Mouse (Mus musculus) embryo, embryonic 10.5 days (tissue): ENCODE measurements around the gene Usp36.

Experiments
- DNase-seq: peaks from one replicate; pipeline ENCODE4 v3.0.0-alpha.2; 2015; ENCODE audit warnings: low spot score

Gene Usp36

DNA sequence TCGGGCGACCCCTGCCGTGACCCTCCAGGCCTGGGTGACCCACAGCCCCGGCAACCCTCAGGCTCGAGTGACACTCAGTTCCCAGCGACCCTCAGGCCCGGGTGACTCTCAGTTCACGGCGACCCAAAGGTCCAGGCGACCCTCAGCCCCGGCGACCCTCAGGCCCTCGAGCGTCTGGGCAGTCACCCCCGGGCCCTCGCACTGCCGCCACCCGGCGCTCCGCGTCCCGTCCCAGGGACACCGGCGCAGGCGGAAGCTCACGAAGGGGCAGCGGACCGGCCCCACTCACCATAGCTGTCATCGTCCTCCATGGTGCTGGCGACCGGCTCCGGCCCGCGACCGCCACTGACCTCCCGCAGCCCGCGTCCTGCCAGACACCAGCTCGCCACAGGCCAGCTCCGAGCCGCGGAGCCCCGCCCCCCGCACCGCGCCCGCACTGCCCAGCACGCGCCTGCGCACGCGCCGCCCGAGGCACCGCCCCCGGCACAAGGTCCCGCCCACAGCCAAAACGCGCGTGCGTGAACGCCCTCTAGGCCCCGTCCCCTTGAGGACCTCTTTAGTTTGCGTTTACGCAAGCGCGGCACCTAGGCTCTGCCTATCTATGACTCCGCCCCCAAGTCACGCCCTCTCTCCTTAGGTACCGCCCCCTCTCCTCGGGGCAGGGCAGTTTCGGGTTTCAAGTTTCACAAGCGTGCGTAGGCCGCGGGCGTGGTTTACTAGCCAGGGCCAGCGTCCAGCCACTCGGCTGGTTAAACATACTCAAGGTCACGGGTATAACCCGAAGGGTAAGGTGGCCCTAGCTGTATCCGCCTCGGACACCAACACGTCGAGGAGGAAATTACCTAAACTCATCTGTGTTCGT lies 41.7 kb downstream of the Usp36 start, which contains the start of gene Cyth1:
TSS of gene Cyth1 (minus strand) at position 443 of the 862 bp plus-strand sequence.
- peak; percentile 100 for DNase-seq

GRCm38 (mm10) chr11:118247359-118248095 lies 42.5 kb downstream of the Usp36 start:
- peak; percentile 58 for DNase-seq

GRCm38 (mm10) chr11:118246724-118247123 lies 43.3 kb downstream of the Usp36 start:
- no peak for DNase-seq

DNA sequence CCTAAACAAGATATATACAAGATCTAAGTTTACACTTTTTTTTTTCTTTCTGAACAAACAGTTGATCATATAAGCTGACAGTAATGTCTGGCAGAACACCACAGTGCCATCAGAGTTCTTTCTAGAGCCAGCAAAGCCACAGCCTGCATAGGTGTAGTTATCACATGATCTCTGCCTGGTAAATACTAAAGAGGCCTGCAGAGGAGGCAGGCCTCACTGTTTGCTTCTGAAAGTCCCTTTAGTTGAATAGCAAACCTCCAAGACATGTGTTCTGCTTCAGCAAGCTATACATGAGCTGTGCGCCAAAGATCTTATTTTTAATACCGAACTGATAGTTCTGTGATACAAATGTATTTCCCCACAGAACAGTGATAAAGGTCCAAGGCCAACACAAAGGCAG lies 44.9 kb downstream of the Usp36 start:
- no peak for DNase-seq

DNA sequence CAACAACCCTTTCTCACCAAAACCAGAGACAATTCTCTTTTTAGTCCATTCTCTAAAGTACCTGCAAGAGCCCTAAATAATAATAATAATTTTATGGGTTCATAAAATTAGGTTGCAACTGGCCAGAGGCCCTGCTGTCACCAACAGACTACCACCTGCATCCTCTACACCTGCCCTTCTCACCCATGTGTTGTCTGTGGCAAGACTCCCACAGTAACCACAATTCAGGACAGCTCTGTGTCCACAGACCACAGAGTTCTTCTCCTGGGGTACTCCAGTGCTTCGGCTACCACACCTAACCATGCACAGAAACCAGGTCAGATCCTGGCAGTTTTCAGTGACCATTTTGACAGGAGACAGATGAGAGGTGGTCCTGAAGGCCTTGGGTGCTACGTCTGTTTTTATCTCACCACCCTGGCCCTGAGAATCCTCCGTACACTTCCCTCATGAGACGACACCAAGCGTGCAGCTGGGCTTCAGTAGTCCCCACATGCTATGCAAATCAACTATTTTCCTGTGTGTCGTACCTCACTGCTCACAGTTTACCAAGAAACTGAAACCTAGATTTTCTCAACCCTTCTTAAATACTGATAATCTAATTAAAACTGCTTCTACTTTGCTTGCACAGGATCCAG lies 46.3 kb downstream of the Usp36 start:
- no peak for DNase-seq

DNA sequence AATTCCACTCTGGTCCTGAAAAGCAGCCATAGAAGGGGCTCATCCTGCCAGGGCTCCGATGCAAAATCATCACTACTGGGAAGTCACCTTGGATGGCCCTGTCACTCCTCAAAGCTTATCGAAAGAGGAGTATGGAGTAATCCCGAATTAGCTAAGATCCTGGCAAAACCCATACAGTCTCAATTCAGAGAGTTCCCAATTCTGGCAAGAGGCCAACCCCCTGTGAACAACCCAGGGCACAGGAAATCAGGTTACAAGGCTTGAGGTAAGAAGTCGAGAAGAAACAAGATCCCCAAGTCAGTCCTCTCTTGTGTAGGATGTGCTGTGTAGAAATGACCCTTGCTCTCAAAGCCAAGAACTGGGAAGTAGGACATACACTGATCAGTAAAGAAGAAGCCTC lies 47.5 kb downstream of the Usp36 start:
- DNase-seq: no peak

GRCm38 (mm10) chr11:118240388-118240787 lies 49.7 kb downstream of the Usp36 start:
- DNase-seq: no peak

GRCm38 (mm10) chr11:118239281-118240198 lies 50.5 kb downstream of the Usp36 start:
- peak; percentile 71 for DNase-seq

GRCm38 (mm10) chr11:118236520-118237190 lies 53.4 kb downstream of the Usp36 start:
- peak; percentile 40 for DNase-seq

DNA sequence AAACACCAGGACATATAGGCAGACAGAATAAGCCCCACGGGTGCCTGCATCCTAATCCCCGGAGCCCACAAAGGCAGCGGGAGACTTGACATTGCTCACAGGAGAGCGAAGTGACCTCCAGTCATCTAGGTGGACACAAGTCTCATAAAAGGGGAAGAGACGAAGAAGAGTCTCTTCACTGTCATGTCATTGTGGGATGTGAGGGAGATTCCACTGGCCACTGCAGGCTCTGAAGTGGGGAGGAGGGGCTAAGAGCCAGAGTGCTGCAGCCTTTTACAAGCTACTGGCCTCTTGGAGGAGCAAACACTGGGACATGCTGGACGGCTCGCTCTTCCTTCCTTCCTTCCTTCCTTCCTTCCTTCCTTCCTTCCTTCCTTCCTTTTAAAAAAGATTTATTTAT lies 55.1 kb downstream of the Usp36 start:
- no peak for DNase-seq

DNA sequence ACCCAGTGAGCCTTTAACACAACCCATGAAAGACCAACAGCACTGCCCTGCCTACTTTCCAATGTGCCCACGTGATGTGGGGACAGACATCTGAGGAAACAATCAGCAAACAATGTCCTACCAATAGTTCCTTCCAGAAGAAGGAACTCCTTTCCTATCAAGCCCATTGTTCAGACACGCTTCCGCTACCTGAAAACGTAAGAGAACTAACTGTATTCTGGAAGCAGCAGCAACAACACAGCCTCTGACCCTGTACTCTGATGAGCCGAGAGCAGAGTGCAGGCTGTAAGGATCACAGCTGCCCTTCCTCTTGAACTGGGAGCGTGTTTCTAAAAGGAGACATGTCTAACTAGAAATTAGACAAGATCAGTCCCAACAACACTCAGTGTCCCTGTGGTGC lies 55.5 kb downstream of the Usp36 start:
- DNase-seq: no peak

DNA sequence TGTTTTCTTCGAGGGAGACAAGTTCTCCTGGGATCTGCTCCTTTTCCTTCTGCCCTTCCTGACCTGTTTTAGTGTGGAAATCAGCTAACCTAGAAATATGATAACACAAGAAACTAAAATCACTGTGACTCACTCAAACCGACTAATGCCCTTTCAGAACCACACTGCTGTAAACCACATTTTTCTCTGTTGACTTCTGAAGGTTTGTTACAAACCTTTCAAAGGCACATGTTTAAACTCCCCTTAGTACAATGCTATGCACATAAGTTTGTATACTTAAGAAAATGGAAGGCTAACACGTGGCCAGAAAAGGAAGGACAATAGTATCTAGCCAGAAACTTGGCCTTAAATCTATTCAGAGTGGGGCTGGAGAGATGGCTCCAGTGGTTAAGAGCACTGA lies 56.1 kb downstream of the Usp36 start:
- DNase-seq: no peak

- DNase-seq: peak; percentile 45
Measured at GRCm38 (mm10) chr11:118232314-118232831, 57.7 kb downstream of the Usp36 start.

DNA sequence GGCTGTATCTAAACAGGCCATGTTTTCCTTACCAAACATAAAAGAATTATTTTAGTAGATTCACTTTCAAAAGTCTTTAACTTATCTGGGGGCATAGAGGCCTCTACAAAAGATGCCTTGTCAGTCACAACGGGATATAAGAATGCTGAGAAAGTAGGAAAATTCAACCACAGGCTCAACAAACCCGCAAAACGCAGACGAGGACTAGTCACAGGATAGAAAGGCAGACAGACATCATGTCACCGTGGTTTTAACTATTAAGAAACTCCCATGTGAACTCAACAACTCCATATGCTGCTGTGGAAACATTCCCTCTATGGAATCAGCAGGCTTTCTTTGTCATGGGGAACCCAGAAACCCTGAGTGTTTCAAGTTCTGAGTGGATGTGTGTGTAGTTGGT lies 60.1 kb downstream of the Usp36 start:
- DNase-seq: no peak

DNA sequence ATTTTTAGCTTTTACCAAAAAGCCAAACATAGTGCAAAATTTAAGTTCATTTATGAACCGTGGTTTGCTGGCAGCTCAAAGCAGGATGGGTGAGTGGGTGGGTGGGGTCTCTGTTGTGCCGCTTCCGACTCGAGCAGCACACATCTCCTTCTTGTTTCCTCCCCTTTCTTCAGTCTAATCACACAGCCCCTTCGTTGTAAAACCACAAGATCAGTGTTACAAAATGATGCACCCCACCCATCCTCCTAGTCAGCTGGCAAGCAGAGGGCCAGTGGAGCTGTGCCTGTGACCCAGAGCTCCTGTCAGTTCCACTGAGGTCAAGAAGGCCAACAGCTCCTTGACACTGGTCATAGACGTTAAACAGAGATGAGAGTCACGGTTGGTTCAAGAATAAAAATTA lies 62.4 kb downstream of the Usp36 start:
- no peak for DNase-seq

DNA sequence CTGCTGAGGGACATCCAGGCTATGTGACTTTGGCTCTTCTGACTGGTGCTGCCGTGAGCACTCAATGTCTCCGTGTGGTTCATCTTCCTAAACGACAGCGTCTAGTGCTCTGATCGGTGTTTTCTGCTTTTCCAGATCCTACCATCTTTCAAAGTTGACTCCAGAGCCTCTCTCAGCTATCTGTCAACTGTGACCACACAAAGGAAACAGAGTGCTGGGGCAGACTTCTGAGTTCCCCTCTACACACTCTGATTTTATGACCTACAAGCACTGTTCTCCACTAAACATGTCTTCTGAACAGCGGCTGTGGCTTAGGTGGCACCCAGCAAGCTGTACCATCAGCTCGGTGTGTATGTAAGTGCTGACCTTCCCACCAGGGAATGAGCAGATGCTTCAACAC lies 63.2 kb downstream of the Usp36 start:
- DNase-seq: no peak

DNA sequence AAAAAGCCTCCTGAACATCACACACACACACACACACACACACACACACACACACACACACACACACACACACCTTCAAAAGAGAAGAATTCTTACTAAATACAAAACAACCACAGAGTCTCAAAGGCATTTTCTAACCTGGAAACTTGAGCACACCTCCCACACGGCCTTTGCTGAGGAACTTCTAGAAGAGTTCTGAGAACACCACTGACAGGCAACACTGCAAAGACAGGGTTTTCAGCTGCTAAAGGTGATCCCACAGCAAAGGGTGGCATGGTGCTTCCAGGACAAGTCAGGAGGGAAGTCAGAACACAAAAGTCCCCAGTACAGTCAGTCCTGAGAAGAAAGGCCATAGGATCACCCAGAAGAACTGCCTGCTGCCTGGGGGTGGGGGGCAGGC lies 64.2 kb downstream of the Usp36 start:
- no peak for DNase-seq

DNA sequence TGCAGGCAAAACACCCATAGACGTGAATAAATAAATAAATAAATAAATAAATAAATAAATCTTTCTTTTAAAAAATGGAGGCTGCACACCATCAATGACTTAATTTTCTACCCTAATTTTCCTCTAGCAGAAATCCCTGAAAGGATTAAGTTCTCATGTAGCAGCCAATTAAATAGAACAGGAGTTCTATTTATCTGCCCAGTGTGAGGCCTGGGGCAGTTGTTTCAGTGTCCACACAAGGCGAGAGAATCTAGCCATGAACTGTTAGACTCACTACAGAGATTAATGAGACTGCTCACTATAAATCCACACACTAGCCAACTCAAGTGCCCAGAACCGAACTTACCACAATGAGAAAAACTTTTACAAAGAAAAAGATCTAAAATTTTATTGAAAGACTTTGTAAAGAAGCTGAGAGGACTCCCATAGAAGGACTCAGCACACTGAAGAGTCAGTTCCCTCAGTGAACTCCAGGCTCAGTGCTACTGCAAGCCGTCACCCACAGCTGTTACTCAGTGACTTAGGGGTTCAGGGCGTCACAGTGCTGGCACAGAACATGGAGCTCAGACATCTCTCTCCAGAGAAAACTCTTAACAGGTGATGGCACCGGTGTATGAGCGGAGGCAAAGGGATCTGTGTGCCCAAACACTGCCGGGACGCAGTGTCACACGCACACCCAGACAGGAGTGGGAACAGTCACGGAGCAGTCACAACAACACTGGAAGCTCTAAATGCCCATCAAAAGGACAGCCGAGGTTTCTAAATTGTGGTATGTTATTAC lies 64.8 kb downstream of the Usp36 start:
- DNase-seq: peak; percentile 31

DNA sequence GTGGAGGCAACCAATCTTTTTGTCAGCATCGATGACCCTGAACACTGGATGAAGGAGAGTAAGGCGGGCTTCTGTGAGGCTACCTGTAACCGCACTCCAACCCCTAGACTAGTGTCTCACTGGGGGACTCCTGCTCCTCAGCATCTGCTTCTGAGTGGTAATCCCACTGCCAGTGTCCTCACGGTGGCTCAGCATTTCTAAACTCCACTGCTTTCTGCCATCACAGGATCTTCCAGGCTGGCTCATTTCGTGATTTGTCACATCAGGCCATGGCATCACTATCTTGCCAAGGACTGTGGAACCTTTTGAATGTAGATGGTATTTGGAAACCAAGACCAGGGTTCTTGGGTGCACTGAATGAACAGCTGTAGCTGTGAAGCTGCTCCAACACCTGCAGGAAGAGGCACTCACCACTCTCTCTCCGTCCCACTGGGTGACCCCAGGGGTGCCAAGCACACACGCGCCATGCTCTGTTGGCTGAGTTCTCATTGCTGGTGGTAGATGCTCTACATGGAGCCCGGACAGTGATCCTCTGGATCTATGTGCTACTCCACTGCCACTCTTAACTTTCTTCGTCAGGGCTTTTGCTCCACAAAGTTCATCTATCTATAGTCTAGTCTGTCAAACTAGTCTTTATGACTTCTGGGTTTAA lies 66.5 kb downstream of the Usp36 start:
- no peak for DNase-seq

- no peak for DNase-seq
Measured at GRCm38 (mm10) chr11:118222917-118223316, 67.1 kb downstream of the Usp36 start.
